Mouse (Mus musculus) stomach, embryonic 14.5 days (tissue): Measurements from ENCODE around the gene Arhgef39. TPM values are rescaled to one million over a fixed set of nuclear protein-coding genes. Genes with fewer than 3 reads are reported as not detected.

Experiments used
- ATAC-seq: fragments of 200-750 bp; cut with Nextera tagmentation; 2 replicates; pipeline ENCODE4 v1.8.0; 2017; ENCODE audit warnings: low read depth, moderate TSS enrichment; ENCODE audit not compliant: insufficient number of reproducible peaks, insufficient read depth, low FRiP score
- H3K27ac ChIP-seq: fragments of 300-500 bp; sonication (generic); 2 replicates; pipeline ENCODE4 v1.5.1; 2014; ENCODE audit warnings: mild to moderate bottlenecking, low read length, moderate library complexity, mixed read lengths
- H3K27me3 ChIP-seq: fragments of 300-500 bp; sonication (generic); 2 replicates; pipeline ENCODE4 v1.6.1; 2014; ENCODE audit warnings: low read length, control low read depth, mixed read lengths; ENCODE audit not compliant: control insufficient read depth, insufficient read depth
- H3K36me3 ChIP-seq: fragments of 300-500 bp; sonication (generic); 2 replicates; pipeline ENCODE4 v1.6.1; 2014; ENCODE audit warnings: mild to moderate bottlenecking, control low read depth, low read length, moderate library complexity, mixed read lengths; ENCODE audit not compliant: control insufficient read depth, insufficient read depth
- H3K4me1 ChIP-seq: fragments of 300-500 bp; sonication (generic); 2 replicates; pipeline ENCODE4 v1.6.1; 2014; ENCODE audit warnings: low read length, control low read depth, mixed read lengths; ENCODE audit not compliant: control insufficient read depth, insufficient read depth
- H3K4me2 ChIP-seq: fragments of 300-500 bp; sonication (generic); replicated peaks from 2 replicates; pipeline ENCODE4 v1.6.1; 2014; ENCODE audit warnings: low read depth, low read length, control low read depth
- H3K4me3 ChIP-seq: fragments of 300-500 bp; sonication (generic); 2 replicates; pipeline ENCODE4 v1.5.1; 2014; ENCODE audit warnings: low read depth, low read length, control low read depth
- H3K9ac ChIP-seq: fragments of 300-500 bp; sonication (generic); replicated peaks from 2 replicates; pipeline ENCODE4 v1.6.1; 2014; ENCODE audit warnings: low read depth, mild to moderate bottlenecking, control low read depth, low read length, moderate library complexity, mixed read lengths
- H3K9me3 ChIP-seq: fragments of 300-500 bp; sonication (generic); 2 replicates; pipeline ENCODE4 v1.6.1; 2016; ENCODE audit warnings: low read depth, low read length, control low read depth; ENCODE audit not compliant: control insufficient read depth
- WGBS: fragments of 180-500 bp; shearing (Covaris S2); extraction: QIAGEN DNeasy Blood & Tissue Kit; methylation state at CpG from one replicate; pipeline ENCODE4 v1.1.7; 2014; 5-methylcytosine and 5-hydroxymethylcytosine counted together
- polyA plus RNA-seq: library from polyadenylated mRNA; unstranded; fragments of >200 nt; fragmentation: Nextera tagmentation; extraction: Ambion mirVana; gene quantifications from 2 replicates; pipeline ENCODE4 v1.2.1, GENCODE M21; 2014

Arhgef39 gene
- polyA plus RNA-seq = 43.5 and 46.8 TPM in 2 replicates

GRCm38 (mm10) chr4:43499407-43500333 lies at the start of gene Arhgef39:
Gene Arhgef39 (minus strand): TSS chr4:43499695.
- H3K4me3 ChIP-seq = peak within 1 kb of the TSS; percentile 49
- no peaks in the 10 kb centered on the region for H3K9me3 ChIP-seq
- peak within 1 kb of the TSS; percentile 70 for H3K9ac ChIP-seq
- H3K27me3 ChIP-seq = no peaks in the 10 kb centered on the region
- H3K4me2 ChIP-seq = peak within 1 kb of the TSS; percentile 67
- ATAC-seq = peak; percentile 92
- peaks cover 19% of the 10 kb centered on the region for H3K36me3 ChIP-seq
- peaks cover 26% of the 10 kb centered on the region for H3K4me1 ChIP-seq
- 8% methylated on average over 50 of the region's 50 CpGs for WGBS
- peak within 1 kb of the TSS; percentile 4; the same call in 1 of the 2 replicates for H3K27ac ChIP-seq

- H3K4me1 ChIP-seq = no peaks in the 10 kb centered on the region
- H3K27me3 ChIP-seq = no peaks in the 10 kb centered on the region
- 92% methylated on average over 12 of the region's 12 CpGs for WGBS
- H3K4me3 ChIP-seq = no peak overlapping the region
- H3K27ac ChIP-seq = no peak overlapping the region
- H3K36me3 ChIP-seq = peaks cover 97% of the 10 kb centered on the region
- H3K9ac ChIP-seq = no peak overlapping the region
- no peaks in the 10 kb centered on the region for H3K9me3 ChIP-seq
- no peak overlapping the region for H3K4me2 ChIP-seq
- no peak for ATAC-seq
These were observed 49.6 kb upstream of the Arhgef39 start for GRCm38 (mm10) chr4:43549055-43549454.

GRCm38 (mm10) chr4:43547160-43547559 lies 47.7 kb upstream of the Arhgef39 start:
- 93% methylated on average over 8 of the region's 8 CpGs for WGBS
- Histone ChIP-seq H3K9ac (no peak overlapping the region), H3K27me3 (no peaks in the 10 kb centered on the region), H3K36me3 (peaks cover 97% of the 10 kb centered on the region), H3K9me3 (no peaks in the 10 kb centered on the region), H3K4me1 (no peaks in the 10 kb centered on the region), H3K27ac (no peak overlapping the region), H3K4me3 (no peak overlapping the region), H3K4me2 (no peak overlapping the region)
- ATAC-seq = no peak

- WGBS = 91% methylated on average over 12 of the region's 12 CpGs
- no peaks in the 10 kb centered on the region for H3K4me1 ChIP-seq
- H3K27ac ChIP-seq = no peak overlapping the region
- H3K9me3 ChIP-seq = no peaks in the 10 kb centered on the region
- peaks cover 98% of the 10 kb centered on the region for H3K36me3 ChIP-seq
- H3K4me3 ChIP-seq = no peak overlapping the region
- H3K4me2 ChIP-seq = no peak overlapping the region
- no peak for ATAC-seq
- no peak overlapping the region for H3K9ac ChIP-seq
- H3K27me3 ChIP-seq = no peaks in the 10 kb centered on the region
These were observed 47.0 kb upstream of the Arhgef39 start for GRCm38 (mm10) chr4:43546375-43547047.

- Histone ChIP-seq H3K4me3 (no peak overlapping the region), H3K9ac (no peak overlapping the region), H3K36me3 (peaks cover 96% of the 10 kb centered on the region), H3K9me3 (no peaks in the 10 kb centered on the region), H3K4me1 (no peaks in the 10 kb centered on the region), H3K27me3 (no peaks in the 10 kb centered on the region), H3K4me2 (no peak overlapping the region), H3K27ac (no peak overlapping the region)
- 69% methylated on average over 3 of the region's 3 CpGs for WGBS
- no peak for ATAC-seq
These were observed 42.5 kb upstream of the Arhgef39 start for GRCm38 (mm10) chr4:43542044-43542443.

- Histone ChIP-seq H3K4me1 (no peaks in the 10 kb centered on the region), H3K36me3 (peaks cover 97% of the 10 kb centered on the region), H3K9ac (no peak overlapping the region), H3K9me3 (no peaks in the 10 kb centered on the region), H3K27ac (no peak overlapping the region), H3K4me3 (no peak overlapping the region), H3K27me3 (no peaks in the 10 kb centered on the region), H3K4me2 (no peak overlapping the region)
- WGBS = 93% methylated on average over 9 of the region's 9 CpGs
- no peak for ATAC-seq
These were observed 36.5 kb upstream of the Arhgef39 start for GRCm38 (mm10) chr4:43536031-43536430.

- H3K27ac ChIP-seq = no peak overlapping the region
- no peak for ATAC-seq
- 93% methylated on average over 8 of the region's 8 CpGs for WGBS
- H3K9me3 ChIP-seq = no peaks in the 10 kb centered on the region
- no peak overlapping the region for H3K9ac ChIP-seq
- H3K4me3 ChIP-seq = no peak overlapping the region
- H3K27me3 ChIP-seq = no peaks in the 10 kb centered on the region
- peaks cover 93% of the 10 kb centered on the region for H3K36me3 ChIP-seq
- no peak overlapping the region for H3K4me2 ChIP-seq
- H3K4me1 ChIP-seq = no peaks in the 10 kb centered on the region
These were observed 36.1 kb upstream of the Arhgef39 start for GRCm38 (mm10) chr4:43535628-43536027.

GRCm38 (mm10) chr4:43533270-43533669 lies 33.8 kb upstream of the Arhgef39 start:
- Histone ChIP-seq H3K9me3 (no peaks in the 10 kb centered on the region), H3K4me1 (0 out of 2 replicates have a peak, but pooled peaks cover 4% of the 10 kb centered on the region), H3K4me2 (no peak overlapping the region), H3K9ac (no peak overlapping the region), H3K36me3 (peaks cover 70% of the 10 kb centered on the region), H3K4me3 (no peak overlapping the region), H3K27ac (no peak overlapping the region), H3K27me3 (no peaks in the 10 kb centered on the region)
- ATAC-seq = no peak
- WGBS = 87% methylated on average over 9 of the region's 9 CpGs
